Mouse (Mus musculus): ENCODE data around the gene Rgs5. TPM values are rescaled to one million over a fixed set of nuclear protein-coding genes. Genes with fewer than 3 reads are reported as not detected.

Gene Rgs5
- polyA plus RNA-seq, 1 experiment, result 68.0 TPM

GRCm38 (mm10) chr1:169704395-169705087 lies 49.2 kb downstream of the Rgs5 start:
- Histone ChIP-seq H3K4me3 (ENCODE audit: insufficient read depth, low read length) (no peak overlapping the region), H3K4me1 (ENCODE audit: control insufficient read depth, insufficient read depth, low read length) (no peaks in the 10 kb centered on the region), H3K27ac (ENCODE audit: insufficient read depth, low read length) (no peak overlapping the region)
- TF ChIP-seq POLR2A (IDR thresholded peaks at IDR 0.05; ENCODE audit: extremely low read depth, insufficient read depth, low read length) (no peak), CTCF (IDR thresholded peaks at IDR 0.05; ENCODE audit: extremely low read depth, insufficient read depth, low read length) (no peak)

- H3K27ac ChIP-seq (ENCODE audit: insufficient read depth, low read length), result no peak overlapping the region
- no peak overlapping the region for H3K4me3 ChIP-seq (ENCODE audit: insufficient read depth, low read length)
- H3K4me1 ChIP-seq (ENCODE audit: control insufficient read depth, insufficient read depth, low read length), result no peaks in the 10 kb centered on the region
- no peak for TF ChIP-seq CTCF (IDR thresholded peaks at IDR 0.05; ENCODE audit: extremely low read depth, insufficient read depth, low read length)
- no peak for TF ChIP-seq POLR2A (IDR thresholded peaks at IDR 0.05; ENCODE audit: extremely low read depth, insufficient read depth, low read length)
These were observed 66.5 kb downstream of the Rgs5 start for GRCm38 (mm10) chr1:169721836-169722235.

- Histone ChIP-seq H3K4me1 (ENCODE audit: control insufficient read depth, insufficient read depth, low read length) (peaks cover 3% of the 10 kb centered on the region; the same call in 1 of the 2 replicates), H3K4me3 (ENCODE audit: insufficient read depth, low read length) (no peak overlapping the region), H3K27ac (ENCODE audit: insufficient read depth, low read length) (no peak overlapping the region)
- TF ChIP-seq POLR2A (IDR thresholded peaks at IDR 0.05; ENCODE audit: extremely low read depth, insufficient read depth, low read length), result no peak
- TF ChIP-seq CTCF (IDR thresholded peaks at IDR 0.05; ENCODE audit: extremely low read depth, insufficient read depth, low read length), result no peak
These were observed 71.0 kb downstream of the Rgs5 start for GRCm38 (mm10) chr1:169726319-169726718.

- H3K4me3 ChIP-seq (ENCODE audit: insufficient read depth, low read length), result no peak overlapping the region
- no peak for TF ChIP-seq POLR2A (IDR thresholded peaks at IDR 0.05; ENCODE audit: extremely low read depth, insufficient read depth, low read length)
- no peak for TF ChIP-seq CTCF (IDR thresholded peaks at IDR 0.05; ENCODE audit: extremely low read depth, insufficient read depth, low read length)
- no peak overlapping the region for H3K27ac ChIP-seq (ENCODE audit: insufficient read depth, low read length)
- H3K4me1 ChIP-seq (ENCODE audit: control insufficient read depth, insufficient read depth, low read length), result peaks cover 3% of the 10 kb centered on the region; the same call in 1 of the 2 replicates
These were observed 75.3 kb downstream of the Rgs5 start for GRCm38 (mm10) chr1:169730599-169731100.

- H3K4me3 ChIP-seq (ENCODE audit: insufficient read depth, low read length), result no peak overlapping the region
- H3K4me1 ChIP-seq (ENCODE audit: control insufficient read depth, insufficient read depth, low read length), result no peaks in the 10 kb centered on the region; the same call in 1 of the 2 replicates
- no peak overlapping the region for H3K27ac ChIP-seq (ENCODE audit: insufficient read depth, low read length)
- TF ChIP-seq POLR2A (IDR thresholded peaks at IDR 0.05; ENCODE audit: extremely low read depth, insufficient read depth, low read length), result no peak
- no peak for TF ChIP-seq CTCF (IDR thresholded peaks at IDR 0.05; ENCODE audit: extremely low read depth, insufficient read depth, low read length)
These were observed 80.8 kb downstream of the Rgs5 start for GRCm38 (mm10) chr1:169736139-169736538.

GRCm38 (mm10) chr1:169737231-169737630 lies 81.9 kb downstream of the Rgs5 start:
- Histone ChIP-seq H3K27ac (ENCODE audit: insufficient read depth, low read length) (no peak overlapping the region), H3K4me3 (ENCODE audit: insufficient read depth, low read length) (no peak overlapping the region), H3K4me1 (ENCODE audit: control insufficient read depth, insufficient read depth, low read length) (no peaks in the 10 kb centered on the region; the same call in 1 of the 2 replicates)
- no peak for TF ChIP-seq POLR2A (IDR thresholded peaks at IDR 0.05; ENCODE audit: extremely low read depth, insufficient read depth, low read length)
- TF ChIP-seq CTCF (IDR thresholded peaks at IDR 0.05; ENCODE audit: extremely low read depth, insufficient read depth, low read length), result no peak

- TF ChIP-seq CTCF (IDR thresholded peaks at IDR 0.05; ENCODE audit: extremely low read depth, insufficient read depth, low read length) (no peak), POLR2A (IDR thresholded peaks at IDR 0.05; ENCODE audit: extremely low read depth, insufficient read depth, low read length) (no peak)
- Histone ChIP-seq H3K4me1 (ENCODE audit: control insufficient read depth, insufficient read depth, low read length) (peaks cover 3% of the 10 kb centered on the region), H3K4me3 (ENCODE audit: insufficient read depth, low read length) (no peak overlapping the region), H3K27ac (ENCODE audit: insufficient read depth, low read length) (no peak overlapping the region)
These were observed 85.8 kb downstream of the Rgs5 start for GRCm38 (mm10) chr1:169741147-169741546.

Other genes starting within 250 kb of the Rgs5 start
- 1.8 and 1.9 TPM in 2 replicates for gene Nuf2, start 124.0 kb upstream of the Rgs5 start, polyA plus RNA-seq (2012; rRNA removed)
- 380 and 423 TPM in 2 replicates for gene Rgs4, start 92.1 kb downstream of the Rgs5 start, polyA plus RNA-seq (2012; rRNA removed)